Mouse (Mus musculus): ENCODE data around the gene Dpm3. TPM values are rescaled to one million over a fixed set of nuclear protein-coding genes. Genes with fewer than 3 reads are reported as not detected.

The Dpm3 gene
- polyA plus RNA-seq, 1 experiment from 2014 or later, result 64.5 TPM

GRCm38 (mm10) chr3:89304440-89304839 lies 45.3 kb downstream of the Dpm3 start:
- H3K9me3 ChIP-seq (replicated peaks; ENCODE audit: control insufficient read depth, low read length, poor library complexity, severe bottlenecking), result no peaks in the 10 kb centered on the region
- 60% methylated on average over 6 of the region's 6 CpGs for WGBS

GRCm38 (mm10) chr3:89305105-89305504 lies 45.9 kb downstream of the Dpm3 start:
- H3K9ac ChIP-seq (ENCODE audit: low read depth, low read length), result no peak overlapping the region

More at GRCm38 (mm10) chr3:89304440-89304839, 45.3 kb downstream of the Dpm3 start:
- H3K4me2 ChIP-seq (ENCODE audit: low read length), result no peak overlapping the region
- H3K36me3 ChIP-seq (ENCODE audit: control insufficient read depth, insufficient read depth, low read length), result no peaks in the 10 kb centered on the region
- H3K27ac ChIP-seq (ENCODE audit: low read length), result no peak overlapping the region
- ATAC-seq, result no peak
- H3K9ac ChIP-seq (ENCODE audit: low read depth, low read length), result no peak overlapping the region
- H3K4me1 ChIP-seq (ENCODE audit: control insufficient read depth, insufficient read depth, low read length), result peaks cover 8% of the 10 kb centered on the region; the same call in 1 of the 2 replicates
- H3K4me3 ChIP-seq (ENCODE audit: low read depth, low read length), result no peak overlapping the region
- H3K27me3 ChIP-seq (ENCODE audit: control insufficient read depth, insufficient read depth, low read depth, low read length), result peaks cover 3% of the 10 kb centered on the region; the same call in 1 of the 2 replicates

DNA sequence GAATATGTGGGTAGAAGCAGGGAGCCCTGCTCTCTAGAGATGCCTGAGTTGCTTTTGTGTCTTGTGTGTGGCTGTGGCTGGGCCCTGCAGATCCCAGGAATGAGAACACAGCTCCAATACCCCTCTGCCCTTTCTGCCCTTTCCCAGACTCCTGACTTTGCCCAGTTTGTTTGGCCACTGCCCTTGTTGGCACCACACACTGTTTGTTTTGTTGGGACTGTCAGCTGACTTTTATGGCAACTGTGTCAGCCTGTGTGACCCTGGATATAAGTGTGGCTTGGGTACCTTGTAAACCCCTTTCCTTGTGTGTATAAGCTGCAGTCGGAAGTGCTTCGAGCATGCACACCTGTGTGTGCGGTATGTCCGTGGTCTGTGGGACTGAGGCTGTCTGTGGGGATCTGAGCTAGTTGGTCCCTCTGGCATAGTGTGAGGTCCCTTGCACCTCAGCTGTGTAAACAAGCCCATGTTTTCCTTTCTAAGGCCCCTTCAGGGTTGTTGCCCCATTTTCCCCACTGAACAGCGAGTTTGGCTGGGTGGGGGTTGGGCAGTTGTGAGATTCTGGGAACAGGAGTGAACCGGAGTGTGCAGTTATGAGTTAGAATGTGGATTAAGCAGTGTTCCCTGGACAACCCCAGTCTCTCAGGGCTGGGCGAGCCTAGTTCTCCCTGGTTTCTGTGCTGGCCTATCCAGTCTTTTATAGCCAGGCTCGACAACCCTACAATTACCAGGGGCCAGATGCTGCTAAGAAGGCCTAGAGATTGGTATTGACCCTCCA lies 46.6 kb downstream of the Dpm3 start:
- Histone ChIP-seq H3K9me3 (replicated peaks; ENCODE audit: control insufficient read depth, low read length, poor library complexity, severe bottlenecking) (no peaks in the 10 kb centered on the region), H3K9ac (ENCODE audit: low read depth, low read length) (no peak overlapping the region), H3K4me3 (ENCODE audit: low read depth, low read length) (no peak overlapping the region), H3K4me1 (ENCODE audit: control insufficient read depth, insufficient read depth, low read length) (no peaks in the 10 kb centered on the region), H3K36me3 (ENCODE audit: control insufficient read depth, insufficient read depth, low read length) (no peaks in the 10 kb centered on the region), H3K27me3 (ENCODE audit: control insufficient read depth, insufficient read depth, low read depth, low read length) (no peaks in the 10 kb centered on the region), H3K27ac (ENCODE audit: low read length) (no peak overlapping the region), H3K4me2 (ENCODE audit: low read length) (no peak overlapping the region)
- 85% methylated on average over 8 of the region's 8 CpGs for WGBS
- no peak for ATAC-seq

More at GRCm38 (mm10) chr3:89305105-89305504, 45.9 kb downstream of the Dpm3 start:
- H3K27ac ChIP-seq (ENCODE audit: low read length), result no peak overlapping the region
- no peak overlapping the region for H3K4me2 ChIP-seq (ENCODE audit: low read length)
- H3K27me3 ChIP-seq (ENCODE audit: control insufficient read depth, insufficient read depth, low read depth, low read length), result peaks cover 1% of the 10 kb centered on the region; the same call in 1 of the 2 replicates
- no peaks in the 10 kb centered on the region for H3K36me3 ChIP-seq (ENCODE audit: control insufficient read depth, insufficient read depth, low read length)
- H3K4me3 ChIP-seq (ENCODE audit: low read depth, low read length), result no peak overlapping the region
- peaks cover 1% of the 10 kb centered on the region; the same call in 1 of the 2 replicates for H3K4me1 ChIP-seq (ENCODE audit: control insufficient read depth, insufficient read depth, low read length)
- no peak for ATAC-seq
- WGBS, result 78% methylated on average over 4 of the region's 4 CpGs
- no peaks in the 10 kb centered on the region for H3K9me3 ChIP-seq (replicated peaks; ENCODE audit: control insufficient read depth, low read length, poor library complexity, severe bottlenecking)

- H3K27me3 ChIP-seq (ENCODE audit: control insufficient read depth, insufficient read depth, low read depth, low read length), result no peaks in the 10 kb centered on the region
Observed at GRCm38 (mm10) chr3:89308089-89308488, 48.9 kb downstream of the Dpm3 start.

DNA sequence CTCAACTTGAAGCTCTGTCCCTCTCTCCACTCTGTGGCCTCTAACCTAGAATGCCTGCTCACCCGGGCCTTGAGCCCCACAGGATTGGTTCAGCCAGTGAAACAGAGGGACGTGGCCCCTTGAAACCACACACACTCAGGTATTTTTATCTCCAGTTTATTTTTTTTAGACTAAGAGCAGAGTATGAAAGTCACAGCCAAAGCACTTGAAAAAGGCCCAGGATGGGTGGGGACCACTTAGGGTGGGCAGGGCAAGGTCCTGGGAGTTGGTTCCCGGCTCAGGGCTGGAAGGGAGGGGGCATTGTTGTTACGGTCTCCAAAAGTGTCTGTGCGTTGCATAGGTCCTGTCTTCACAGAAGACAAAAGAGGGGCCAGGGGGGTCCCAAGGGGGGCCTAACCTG lies 55.2 kb downstream of the Dpm3 start:
- Histone ChIP-seq H3K4me2 (ENCODE audit: low read length) (no peak overlapping the region), H3K4me3 (ENCODE audit: low read depth, low read length) (no peak overlapping the region), H3K9ac (ENCODE audit: low read depth, low read length) (no peak overlapping the region), H3K4me1 (ENCODE audit: control insufficient read depth, insufficient read depth, low read length) (peaks cover 34% of the 10 kb centered on the region), H3K27me3 (ENCODE audit: control insufficient read depth, insufficient read depth, low read depth, low read length) (0 out of 2 replicates have a peak, but pooled peaks cover 4% of the 10 kb centered on the region), H3K36me3 (ENCODE audit: control insufficient read depth, insufficient read depth, low read length) (peaks cover 3% of the 10 kb centered on the region; the same call in 1 of the 2 replicates), H3K9me3 (replicated peaks; ENCODE audit: control insufficient read depth, low read length, poor library complexity, severe bottlenecking) (no peaks in the 10 kb centered on the region), H3K27ac (ENCODE audit: low read length) (no peak overlapping the region)
- no peak for ATAC-seq
- 70% methylated on average over 5 of the region's 5 CpGs for WGBS

More at GRCm38 (mm10) chr3:89308089-89308488, 48.9 kb downstream of the Dpm3 start:
- Histone ChIP-seq H3K36me3 (ENCODE audit: control insufficient read depth, insufficient read depth, low read length) (no peaks in the 10 kb centered on the region), H3K9me3 (replicated peaks; ENCODE audit: control insufficient read depth, low read length, poor library complexity, severe bottlenecking) (no peaks in the 10 kb centered on the region), H3K9ac (ENCODE audit: low read depth, low read length) (no peak overlapping the region), H3K27ac (ENCODE audit: low read length) (no peak overlapping the region), H3K4me1 (ENCODE audit: control insufficient read depth, insufficient read depth, low read length) (no peaks in the 10 kb centered on the region), H3K4me3 (ENCODE audit: low read depth, low read length) (no peak overlapping the region), H3K4me2 (ENCODE audit: low read length) (no peak overlapping the region)
- WGBS, result 2% methylated on average over 9 of the region's 9 CpGs
- ATAC-seq, result peak; percentile 83

- peaks cover 3% of the 10 kb centered on the region; the same call in 1 of the 2 replicates for H3K36me3 ChIP-seq (ENCODE audit: control insufficient read depth, insufficient read depth, low read length)
- no peak overlapping the region for H3K4me3 ChIP-seq (ENCODE audit: low read depth, low read length)
- peaks cover 36% of the 10 kb centered on the region for H3K4me1 ChIP-seq (ENCODE audit: control insufficient read depth, insufficient read depth, low read length)
- H3K9me3 ChIP-seq (replicated peaks; ENCODE audit: control insufficient read depth, low read length, poor library complexity, severe bottlenecking), result no peaks in the 10 kb centered on the region
- no peak overlapping the region; the same call in 1 of the 2 replicates for H3K4me2 ChIP-seq (ENCODE audit: low read length)
- 0 out of 2 replicates have a peak, but pooled peaks cover 4% of the 10 kb centered on the region for H3K27me3 ChIP-seq (ENCODE audit: control insufficient read depth, insufficient read depth, low read depth, low read length)
- no peak for ATAC-seq
- WGBS, result 32% methylated on average over 2 of the region's 2 CpGs
- no peak overlapping the region for H3K27ac ChIP-seq (ENCODE audit: low read length)
- no peak overlapping the region for H3K9ac ChIP-seq (ENCODE audit: low read depth, low read length)
Observed at GRCm38 (mm10) chr3:89314791-89315190, 55.6 kb downstream of the Dpm3 start.

DNA sequence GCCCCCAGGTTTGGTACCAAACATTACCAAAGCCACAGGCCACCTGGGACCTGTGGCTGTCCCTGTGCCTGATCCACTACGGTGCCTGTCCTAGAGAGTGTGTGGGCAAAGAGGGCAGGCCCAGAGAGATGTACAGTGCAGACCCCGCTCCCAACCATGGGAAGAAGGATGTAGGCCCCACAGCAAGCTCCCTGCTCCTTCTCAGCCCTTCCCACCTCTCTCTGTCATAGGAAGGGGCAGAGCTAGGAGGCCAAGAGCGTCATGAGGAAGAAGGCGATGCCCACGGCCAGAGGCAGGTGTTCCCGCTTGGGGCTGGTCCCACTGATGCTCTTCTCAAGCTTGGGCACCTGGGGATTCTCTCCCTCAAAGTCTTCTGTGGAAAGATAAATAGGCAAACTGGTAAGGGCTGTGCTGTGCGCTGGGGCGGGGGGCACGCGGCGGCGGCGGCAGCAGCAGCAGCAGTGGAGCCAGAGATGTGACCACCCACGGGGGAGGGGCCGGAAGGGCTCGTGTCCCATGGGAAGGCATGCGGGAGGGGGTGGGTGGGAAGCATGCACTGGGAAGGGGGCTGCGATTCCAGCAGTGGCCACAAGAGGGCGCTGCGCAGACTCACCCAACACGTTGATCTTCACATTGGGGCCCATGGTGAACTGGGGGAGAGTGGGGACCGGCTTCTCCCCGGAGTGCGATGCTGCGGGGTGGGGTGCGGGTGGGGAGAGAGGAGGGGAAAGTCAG lies 56.2 kb downstream of the Dpm3 start:
- H3K27me3 ChIP-seq (ENCODE audit: control insufficient read depth, insufficient read depth, low read depth, low read length), result 0 out of 2 replicates have a peak, but pooled peaks cover 4% of the 10 kb centered on the region
- WGBS, result 8% methylated on average over 22 of the region's 26 CpGs
- H3K4me3 ChIP-seq (ENCODE audit: low read depth, low read length), result peak overlapping the region; percentile 14; the same call in 1 of the 2 replicates
- peaks cover 3% of the 10 kb centered on the region; the same call in 1 of the 2 replicates for H3K36me3 ChIP-seq (ENCODE audit: control insufficient read depth, insufficient read depth, low read length)
- no peak overlapping the region for H3K27ac ChIP-seq (ENCODE audit: low read length)
- ATAC-seq, result no peak
- peak overlapping the region; percentile 51 for H3K4me2 ChIP-seq (ENCODE audit: low read length)
- H3K4me1 ChIP-seq (ENCODE audit: control insufficient read depth, insufficient read depth, low read length), result peaks cover 36% of the 10 kb centered on the region
- H3K9ac ChIP-seq (ENCODE audit: low read depth, low read length), result peak overlapping the region; percentile 49
- H3K9me3 ChIP-seq (replicated peaks; ENCODE audit: control insufficient read depth, low read length, poor library complexity, severe bottlenecking), result no peaks in the 10 kb centered on the region

GRCm38 (mm10) chr3:89315930-89316831 lies 57.0 kb downstream of the Dpm3 start:
- H3K36me3 ChIP-seq (ENCODE audit: control insufficient read depth, insufficient read depth, low read length), result peaks cover 3% of the 10 kb centered on the region; the same call in 1 of the 2 replicates
- ATAC-seq, result no peak
- no peak overlapping the region; the same call in 1 of the 2 replicates for H3K27ac ChIP-seq (ENCODE audit: low read length)

More at GRCm38 (mm10) chr3:89315930-89316831, 57.0 kb downstream of the Dpm3 start:
- H3K9ac ChIP-seq (ENCODE audit: low read depth, low read length), result peak overlapping the region; percentile 43
- peak overlapping the region; percentile 51 for H3K4me2 ChIP-seq (ENCODE audit: low read length)
- H3K9me3 ChIP-seq (replicated peaks; ENCODE audit: control insufficient read depth, low read length, poor library complexity, severe bottlenecking), result no peaks in the 10 kb centered on the region
- H3K4me3 ChIP-seq (ENCODE audit: low read depth, low read length), result no peak overlapping the region
- 0 out of 2 replicates have a peak, but pooled peaks cover 4% of the 10 kb centered on the region for H3K27me3 ChIP-seq (ENCODE audit: control insufficient read depth, insufficient read depth, low read depth, low read length)
- whole genome bisulfite sequencing, result 8% methylated on average over 40 of the region's 40 CpGs
- peaks cover 38% of the 10 kb centered on the region for H3K4me1 ChIP-seq (ENCODE audit: control insufficient read depth, insufficient read depth, low read length)
